Mouse (Mus musculus): Measurements from ENCODE around the gene Mettl21c.
"Not testable (repeated sequence)": the region's sequence is repeated elsewhere in the genome, so short reads cannot be mapped to it uniquely, and the experiment has no call there.

Mettl21c gene

DNA sequence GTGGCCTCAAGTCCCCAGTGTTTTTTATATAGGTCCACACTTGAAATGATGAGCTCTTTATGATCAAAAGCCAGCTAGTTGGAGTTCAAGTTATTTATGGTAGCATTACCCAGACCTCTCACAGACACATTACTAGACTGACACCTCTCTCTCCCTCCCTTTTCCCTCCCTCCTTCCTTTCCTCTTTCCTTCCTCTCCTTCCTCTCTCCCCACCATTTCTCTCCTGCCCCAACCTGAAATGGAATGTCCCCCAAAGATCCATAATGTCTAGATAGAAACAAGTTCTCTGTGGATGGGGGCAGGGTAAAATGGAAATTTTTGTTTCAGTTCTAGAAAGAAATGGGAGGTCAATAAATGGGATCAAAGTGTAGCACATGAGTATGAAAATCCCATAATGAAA is at the start of gene Mettl21c:
Gene Mettl21c (minus strand): TSS at position 101 of the 400 bp plus-strand sequence.
- DNase-seq (ENCODE audit: low read depth, low spot score): peak; percentile 38

DNA sequence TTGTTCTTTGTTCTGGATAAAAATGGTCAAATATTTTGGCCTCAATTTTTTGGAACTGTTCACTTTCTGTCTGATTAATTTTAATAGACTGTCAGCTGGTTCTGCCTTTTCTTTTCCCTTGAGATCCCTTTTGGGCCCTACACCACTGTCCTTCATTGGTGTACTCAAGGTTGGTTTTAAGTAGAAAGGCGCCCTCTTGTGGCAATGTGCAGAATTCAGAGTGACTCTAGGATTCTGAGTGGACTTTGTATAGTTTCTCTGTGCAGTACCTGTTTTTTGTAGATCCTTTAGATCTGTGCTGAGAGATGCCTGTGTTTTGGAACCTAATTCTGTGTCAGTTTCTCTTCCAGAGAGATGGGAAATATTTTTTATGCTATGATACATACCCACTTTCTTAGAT is 44.8 kb upstream of the Mettl21c start:
- DNase-seq (ENCODE audit: low read depth, low spot score): peak; percentile 35

DNA sequence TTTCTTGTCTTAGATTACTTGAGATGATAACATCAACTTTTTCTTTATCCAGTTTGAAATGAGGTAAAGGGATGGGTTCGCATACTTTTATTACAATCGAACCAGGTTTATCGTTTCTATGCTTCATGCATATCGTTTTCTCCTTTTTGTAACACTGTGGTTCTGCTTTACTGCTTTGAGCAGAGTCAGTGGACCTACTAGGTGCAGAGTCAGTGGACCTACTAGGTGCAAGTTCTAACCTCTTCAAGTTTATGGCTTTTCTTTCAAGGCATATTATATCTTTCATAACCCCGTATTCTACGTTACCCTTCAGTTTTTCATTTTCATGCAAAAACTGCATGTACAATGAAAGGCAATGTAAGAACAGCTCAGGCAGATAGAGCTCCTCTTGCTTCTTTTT is 43.6 kb upstream of the Mettl21c start:
- no peak for DNase-seq (ENCODE audit: low read depth, low spot score)

DNA sequence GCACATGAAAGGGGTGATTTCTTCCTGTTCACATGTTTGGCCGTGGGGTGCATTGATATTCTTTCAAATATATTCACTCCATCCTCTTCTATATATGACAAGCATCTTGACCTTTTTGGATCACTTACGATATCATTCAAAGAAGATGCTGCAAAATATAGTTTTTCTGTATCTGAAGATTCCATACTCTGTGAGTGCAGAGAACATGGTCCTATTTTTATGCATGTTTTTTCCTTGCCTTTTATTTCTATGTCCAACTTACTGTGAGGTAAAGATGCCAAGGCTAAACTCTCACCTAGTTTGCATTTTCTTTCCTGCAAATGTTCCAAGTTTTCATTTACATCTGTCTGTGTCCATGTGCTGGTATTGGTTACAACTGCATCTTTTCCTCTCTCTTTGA is 42.0 kb upstream of the Mettl21c start, which contains the start of gene Gm8251:
Gene Gm8251 (minus strand): TSS at position 101 of the 400 bp plus-strand sequence.
- no peak for DNase-seq (ENCODE audit: low read depth, low spot score)

DNA sequence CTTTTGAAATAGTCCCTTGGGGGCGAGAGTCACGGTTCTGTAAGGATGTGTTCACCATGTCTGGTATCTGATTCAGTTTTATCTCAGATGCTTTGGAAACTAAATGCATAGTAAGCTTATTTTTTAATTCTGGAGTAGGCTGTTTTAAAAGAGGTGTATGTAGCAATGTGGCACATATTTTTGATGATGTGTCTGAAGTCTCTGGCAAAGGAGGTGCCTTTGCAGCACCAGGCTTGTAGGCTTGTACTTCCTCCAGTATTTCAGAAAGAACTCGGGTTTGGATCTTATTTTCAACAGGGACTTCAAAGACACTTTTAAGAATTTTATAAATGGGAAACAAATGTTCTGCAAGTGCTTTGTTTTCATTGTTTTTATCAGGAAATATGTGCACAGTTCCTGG is 38.0 kb upstream of the Mettl21c start:
- DNase-seq (ENCODE audit: low read depth, low spot score): no peak

DNA sequence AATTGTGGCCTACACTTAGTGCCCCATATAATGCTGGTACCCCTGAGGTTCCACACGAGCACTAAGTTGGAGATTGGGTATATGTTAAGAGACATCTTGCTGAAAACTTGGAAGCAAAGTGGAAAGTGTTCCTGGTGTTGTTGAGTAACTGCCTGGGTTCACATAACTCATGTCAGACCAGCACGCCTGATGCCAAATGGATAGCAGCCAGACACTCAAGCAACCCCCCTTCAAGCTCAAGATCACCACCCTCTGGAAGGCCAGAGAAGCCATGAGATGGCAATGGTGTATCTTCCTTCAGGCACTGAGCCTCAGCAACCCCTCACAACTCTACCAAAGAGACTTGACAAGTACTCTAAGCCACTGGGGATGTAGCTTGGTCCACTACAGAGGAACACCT is 26.7 kb upstream of the Mettl21c start:
- peak; percentile 25 for DNase-seq (ENCODE audit: low read depth, low spot score)

DNA sequence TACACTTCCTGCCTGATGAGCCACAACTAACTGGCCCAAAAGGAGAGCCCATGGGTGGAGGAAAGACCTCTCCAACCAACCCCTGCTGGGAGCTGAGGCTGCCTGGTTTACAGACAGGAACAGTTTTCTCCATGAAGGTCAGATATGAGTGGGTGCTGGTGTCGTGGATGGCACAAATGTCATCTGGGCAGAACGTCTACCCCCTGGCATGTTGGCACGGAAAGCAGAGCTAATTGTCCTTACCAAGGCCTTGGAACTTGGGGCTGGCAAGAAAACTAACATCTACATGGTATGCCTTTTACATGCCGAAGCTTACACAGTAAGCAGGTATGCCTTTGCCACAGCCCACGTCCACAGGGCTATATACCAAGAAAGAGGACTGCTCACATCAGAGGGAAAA is 25.9 kb upstream of the Mettl21c start:
- DNase-seq (ENCODE audit: low read depth, low spot score): not testable (repeated sequence)

DNA sequence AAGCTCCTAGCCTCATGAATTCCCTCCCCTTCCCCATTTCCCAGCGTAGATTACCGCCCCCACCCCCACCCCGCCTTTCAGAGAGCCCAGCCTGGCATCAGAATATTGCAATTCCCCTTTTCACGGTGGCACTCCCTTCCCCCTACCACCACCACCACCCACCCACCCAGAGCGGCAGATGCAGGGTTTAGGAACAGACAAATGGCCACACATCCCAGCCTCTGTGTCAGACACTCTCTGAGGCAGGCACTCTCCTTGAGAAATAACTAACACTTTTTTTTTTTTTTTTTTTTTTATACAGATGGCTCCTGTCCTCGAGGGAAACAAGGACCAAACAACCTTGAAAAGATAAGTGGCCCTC is 22.7 kb upstream of the Mettl21c start:
- DNase-seq (ENCODE audit: low read depth, low spot score): no peak

DNA sequence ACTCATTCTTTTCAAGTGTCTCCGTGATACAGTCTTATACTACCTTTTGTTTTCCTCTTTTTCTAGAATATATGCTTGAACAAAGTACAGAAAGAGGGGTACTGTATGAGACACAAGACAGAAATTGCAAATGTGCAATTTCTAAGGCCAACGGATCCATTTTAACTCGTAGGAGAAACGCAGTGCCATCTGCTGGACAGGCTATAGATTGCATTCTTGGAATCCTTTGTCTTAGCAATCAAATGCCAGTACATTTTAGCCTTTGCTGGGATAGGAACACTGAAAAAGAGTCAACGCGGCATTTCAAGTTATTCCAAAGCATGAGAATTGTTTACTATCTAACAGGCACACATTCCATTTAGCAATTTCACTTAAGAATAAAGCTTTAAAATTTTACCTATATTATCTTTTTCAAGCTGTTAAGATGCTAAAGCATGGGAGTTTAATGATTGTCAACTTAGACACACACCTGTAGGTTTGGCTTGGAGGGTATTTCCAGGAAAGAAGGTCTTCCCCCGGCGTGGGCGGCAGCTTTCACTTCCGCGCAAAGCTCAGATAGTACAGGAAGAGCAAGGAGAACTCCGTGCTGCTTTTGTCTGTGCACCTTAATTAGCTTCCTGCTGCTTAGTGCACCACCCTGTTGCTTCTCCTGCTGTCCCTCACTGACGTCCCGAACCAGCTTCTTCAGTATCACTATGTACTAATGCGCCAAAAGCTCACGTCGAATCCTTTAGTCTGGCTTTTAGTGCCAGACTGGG is 22.1 kb upstream of the Mettl21c start:
- DNase-seq (ENCODE audit: low read depth, low spot score): peak; percentile 44

DNA sequence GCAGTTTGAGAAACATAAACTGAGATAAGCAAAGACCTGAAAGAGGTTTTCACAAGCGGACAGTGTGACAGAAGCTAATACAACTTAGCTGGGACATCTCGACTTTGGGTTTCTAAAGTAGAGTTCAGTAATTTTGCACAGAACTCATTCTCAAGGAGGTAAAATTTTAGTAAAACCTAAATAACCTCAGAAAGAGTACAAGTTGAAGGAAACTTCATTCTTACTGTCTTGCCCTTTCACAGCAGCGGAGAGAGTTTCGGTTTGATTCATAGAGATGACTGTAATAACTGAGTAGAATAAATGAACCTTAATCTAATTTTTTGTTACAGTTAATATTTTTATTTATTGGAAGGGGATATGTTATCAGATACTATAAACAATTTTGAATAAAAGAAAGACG is 13.1 kb upstream of the Mettl21c start:
- no peak for DNase-seq (ENCODE audit: low read depth, low spot score)

DNA sequence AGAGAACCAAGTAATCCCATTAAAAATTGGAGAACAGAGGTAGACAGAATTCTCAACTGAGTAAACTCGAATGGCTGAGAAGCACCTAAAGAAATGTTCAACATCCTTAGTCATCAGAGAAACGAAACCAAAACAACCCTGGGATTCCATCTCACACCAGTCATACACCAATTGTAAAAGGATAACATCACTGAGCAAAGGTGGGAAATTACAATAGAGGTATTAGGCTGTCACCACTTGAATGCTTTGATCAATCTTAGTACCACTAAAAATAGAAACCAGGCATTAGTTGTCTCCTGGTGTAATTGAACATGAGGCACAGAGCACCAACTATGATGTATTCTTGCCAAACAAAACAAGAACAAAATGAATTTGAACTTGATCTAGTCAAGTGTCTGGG is 12.4 kb upstream of the Mettl21c start:
- DNase-seq (ENCODE audit: low read depth, low spot score): no peak

DNA sequence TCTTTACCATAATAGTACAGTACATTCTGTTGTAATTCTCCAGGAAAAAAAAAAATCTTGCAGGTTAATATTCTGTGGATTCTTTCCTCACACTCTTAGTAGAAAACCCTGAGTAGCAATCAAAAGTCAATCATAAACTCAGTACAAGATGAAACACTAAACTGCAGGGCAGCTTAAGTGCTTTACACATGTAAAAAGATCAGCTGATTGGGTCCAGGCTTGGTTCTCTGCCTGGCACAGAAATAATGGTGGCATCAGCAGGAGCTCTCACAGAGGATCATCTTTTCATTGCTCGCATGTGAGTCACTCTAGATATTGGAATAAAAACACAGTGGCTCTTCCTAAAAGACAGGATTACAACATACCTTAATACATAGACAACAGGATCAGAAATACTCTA is 7.8 kb upstream of the Mettl21c start:
- DNase-seq (ENCODE audit: low read depth, low spot score): no peak

DNA sequence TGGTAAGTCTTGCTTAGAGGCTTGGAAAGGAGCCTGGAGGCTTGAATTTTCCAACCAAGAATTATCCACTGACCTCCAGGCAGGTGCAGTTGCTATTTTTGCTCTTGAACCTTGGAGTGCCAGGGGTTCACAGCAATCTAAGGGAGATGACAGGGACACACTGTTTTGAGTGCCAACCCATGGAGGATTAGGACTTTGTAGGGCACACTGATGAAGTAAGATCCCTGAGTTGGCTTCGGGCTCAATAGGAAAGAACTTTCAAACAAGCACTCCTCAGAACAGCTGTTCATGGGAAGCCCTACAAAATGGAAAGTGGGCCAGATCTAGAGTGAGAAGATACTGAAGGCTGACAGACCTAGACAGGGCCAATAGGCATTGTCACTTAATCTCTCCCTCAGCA is 2.8 kb upstream of the Mettl21c start:
- peak; percentile 76 for DNase-seq (ENCODE audit: low read depth, low spot score)

DNA sequence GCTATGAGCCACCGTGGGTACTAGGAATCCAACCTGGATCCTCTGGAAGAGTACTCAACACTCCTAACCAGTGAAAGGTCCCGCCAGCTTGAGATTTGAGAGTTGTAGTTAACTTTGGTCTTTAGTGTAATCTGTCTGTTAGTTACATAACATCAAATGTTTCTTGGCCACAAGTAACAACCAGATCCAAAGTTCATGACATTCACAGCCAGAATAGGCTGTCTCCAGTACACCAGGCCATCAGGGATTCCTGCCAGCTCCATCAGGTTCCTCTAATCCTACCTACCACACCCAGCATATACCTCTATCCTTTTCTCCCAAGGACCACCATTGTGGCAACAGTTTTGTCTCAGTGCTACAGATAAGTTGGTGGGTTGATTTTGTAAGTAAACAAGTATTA is 4.3 kb downstream of the Mettl21c start:
- DNase-seq (ENCODE audit: low read depth, low spot score): peak; percentile 72

DNA sequence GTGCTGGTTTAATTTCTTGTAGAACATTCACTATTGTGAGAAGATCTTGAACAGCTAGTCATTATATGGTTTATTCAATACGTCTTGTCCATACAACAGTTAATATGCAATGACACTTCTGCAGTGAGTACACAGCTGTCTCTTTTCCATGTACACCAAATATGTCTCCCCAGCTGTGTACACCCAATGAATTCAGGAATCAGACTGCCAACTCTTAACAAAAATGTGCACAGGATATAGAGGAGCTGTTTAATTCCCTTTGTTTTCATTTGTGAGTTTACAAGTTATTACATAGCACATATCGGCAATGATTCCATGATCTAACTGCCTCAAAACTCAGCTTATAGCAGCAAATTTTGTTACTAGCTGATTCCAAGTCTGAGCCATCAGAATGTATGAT is 15.3 kb downstream of the Mettl21c start:
- no peak for DNase-seq (ENCODE audit: low read depth, low spot score)

DNA sequence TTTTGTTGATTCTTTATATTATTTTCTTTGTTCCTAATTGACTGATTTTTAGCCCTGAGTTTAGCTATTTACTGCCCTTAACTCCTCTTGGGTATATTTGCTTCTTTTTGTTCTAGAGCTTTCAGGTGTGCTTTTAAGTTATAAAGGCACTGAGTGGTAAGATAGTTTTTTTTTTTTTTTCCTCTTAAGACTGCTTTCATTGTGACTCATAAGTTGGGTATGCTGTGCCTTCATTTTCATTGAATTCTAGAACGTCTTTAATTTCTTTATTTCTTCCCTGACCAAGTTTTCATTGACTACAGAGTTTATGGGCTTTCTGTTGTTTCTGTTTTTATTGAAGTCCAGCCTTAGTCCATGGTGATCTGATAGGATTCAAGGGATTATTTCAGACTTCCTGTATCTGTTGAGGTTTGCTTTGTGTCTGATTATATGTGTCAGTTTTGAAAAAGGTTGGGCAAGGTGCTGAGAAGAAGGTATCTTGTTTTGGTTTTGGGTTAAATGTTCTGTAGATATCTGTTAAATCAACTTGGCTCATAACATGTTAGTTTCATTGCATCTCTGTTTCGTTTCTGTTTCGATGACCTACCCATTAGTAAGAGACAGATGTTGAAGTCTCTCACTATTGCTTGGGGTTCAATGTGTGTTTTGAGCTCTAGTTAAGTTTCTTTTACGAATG is 22.8 kb downstream of the Mettl21c start:
- DNase-seq (ENCODE audit: low read depth, low spot score): no peak

DNA sequence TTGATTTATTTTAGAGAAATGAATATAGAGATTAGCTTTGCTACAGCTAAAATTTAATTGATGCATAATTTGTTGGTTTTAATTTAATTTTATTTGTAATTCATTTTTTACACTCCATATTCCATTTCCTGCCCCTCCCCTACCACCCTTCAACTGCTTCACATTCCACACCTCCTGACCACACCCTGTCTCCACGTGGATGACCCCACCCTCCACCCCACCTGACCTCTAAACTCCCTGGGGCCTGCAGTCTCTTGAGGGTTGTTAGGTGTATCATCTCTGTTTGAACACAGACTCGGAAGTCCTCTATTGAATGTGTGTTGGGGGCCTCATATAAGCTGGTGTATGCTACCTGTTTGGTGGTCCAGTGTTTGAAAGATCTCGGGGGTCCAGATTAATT is 48.7 kb downstream of the Mettl21c start:
- no peak for DNase-seq (ENCODE audit: low read depth, low spot score)

DNA sequence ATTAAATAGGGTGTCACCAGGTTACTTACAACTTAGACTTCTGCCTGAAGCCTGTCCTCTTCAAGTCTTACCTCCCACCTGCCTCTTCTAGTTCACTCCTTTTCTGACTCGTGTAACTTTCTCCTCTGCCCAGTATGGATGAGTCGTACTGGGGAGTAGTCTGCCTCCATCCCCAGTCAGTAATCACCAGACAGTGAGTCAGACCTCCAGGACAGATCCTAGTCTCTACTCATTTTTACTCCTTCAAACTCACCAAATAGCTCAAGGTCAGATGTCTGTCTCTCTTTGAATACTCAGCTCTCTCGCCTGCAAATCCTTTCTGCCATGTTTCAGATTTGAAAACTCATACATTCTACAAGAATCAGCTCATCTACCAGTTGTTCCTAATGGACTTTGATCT is 50.5 kb downstream of the Mettl21c start:
- no peak for DNase-seq (ENCODE audit: low read depth, low spot score)

DNA sequence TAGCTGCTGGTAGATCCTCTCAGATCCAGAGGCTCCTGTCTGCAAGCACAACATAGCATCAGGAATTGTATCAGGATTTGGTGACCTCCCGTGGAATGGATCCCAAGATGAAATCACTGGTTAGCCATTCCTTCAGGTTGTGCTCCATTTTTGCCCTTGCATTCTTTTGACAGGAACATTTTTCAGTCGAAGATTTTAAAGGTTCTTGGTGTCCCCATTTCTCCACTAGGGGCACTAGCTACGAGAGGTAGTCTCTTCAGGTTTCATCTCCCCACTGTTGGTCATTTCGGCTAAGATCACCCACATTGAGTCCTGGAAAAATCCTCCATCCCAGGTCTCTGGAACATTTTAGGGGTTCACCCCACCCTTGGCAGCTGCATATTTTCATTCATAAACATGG is 53.1 kb downstream of the Mettl21c start:
- DNase-seq (ENCODE audit: low read depth, low spot score): no peak

DNA sequence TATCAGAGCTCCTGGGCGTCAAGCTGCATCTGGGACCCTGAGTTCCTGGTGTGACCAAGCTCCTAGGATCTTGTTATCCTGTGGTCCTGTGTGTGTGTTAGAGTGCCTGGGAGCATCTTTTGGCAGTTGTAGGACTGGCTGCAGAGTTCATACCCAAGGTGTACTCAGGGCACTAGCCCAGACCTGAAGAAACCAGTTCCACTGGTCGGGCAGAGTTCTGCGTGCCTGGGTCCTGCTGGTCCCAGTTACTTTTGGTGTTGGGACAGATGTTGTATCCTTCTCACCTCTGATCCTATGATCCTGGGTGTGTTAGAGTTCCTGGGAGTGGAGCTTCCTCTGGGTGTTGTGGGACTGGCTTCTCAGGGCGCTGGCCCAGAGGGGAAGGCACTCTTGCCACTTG is 55.5 kb downstream of the Mettl21c start:
- no peak for DNase-seq (ENCODE audit: low read depth, low spot score)

Data from skeletal muscle tissue, adult 2 months (tissue).